ENCODE assay signal across 9 mouse cellular contexts in the genomic region with DNA sequence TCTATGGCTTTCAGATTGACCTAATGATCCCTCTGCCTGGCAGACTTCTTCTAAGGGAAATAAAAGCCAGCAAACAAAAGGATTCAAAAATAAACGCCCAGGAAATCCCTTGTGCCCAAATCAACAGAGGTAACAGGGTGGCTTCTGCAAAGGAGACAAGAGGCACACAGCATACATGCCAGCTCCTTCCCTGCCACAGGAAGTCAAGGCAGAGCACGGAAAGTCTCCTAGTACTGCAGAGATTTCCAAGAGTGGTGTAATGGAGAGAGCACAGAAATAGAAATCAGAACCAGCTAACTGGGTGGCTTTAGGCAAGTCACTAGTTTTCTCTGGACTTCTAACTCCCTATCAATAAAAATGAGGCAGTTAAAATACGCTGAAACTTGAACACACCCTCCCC. TPM values are rescaled to one million over a fixed set of nuclear protein-coding genes. Genes with fewer than 3 reads are reported as not detected.
DNase-seq lines count a peak whose midpoint lies in the region; ATAC-seq and TF ChIP-seq lines count a peak whose summit lies in the region.
"Had no signal": no experiment of that assay in that cellular context is flagged by ENCODE, and none has a peak within 500 bp of the region (broad histone marks: within the 10 kb centered on the region; RNA-seq: fewer than 3 reads in every experiment).

No protein-coding gene starts in this region.

- H3K36me3 ChIP-seq in ES-E14 (ENCODE audit: control insufficient read depth, insufficient read depth, low read length, poor library complexity, severe bottlenecking): peaks cover 6% of the 10 kb centered on the region; the same call in 1 of the 2 replicates
- H3K36me3 ChIP-seq in heart, postnatal 0 days (replicated peaks; ENCODE audit: control insufficient read depth, insufficient read depth, low read length): no peaks in the 10 kb centered on the region
- H3K36me3 ChIP-seq in liver, embryonic 16.5 days (ENCODE audit: control insufficient read depth, insufficient read depth): no peaks in the 10 kb centered on the region

- H3K27ac ChIP-seq in gastrocnemius, adult 2 months: peak overlapping the region; percentile 99
- H3K27ac ChIP-seq in ES-E14 (ENCODE audit: insufficient read depth, low read depth, low read length, poor library complexity, severe bottlenecking): no peak overlapping the region
- H3K27ac ChIP-seq in heart, postnatal 0 days (ENCODE audit: low read depth): peak overlapping the region; percentile 95; the same call in 1 of the 2 replicates
- no peak overlapping the region for H3K27ac ChIP-seq in liver, embryonic 16.5 days (ENCODE audit: low read length)

- no peak for DNase-seq in gastrocnemius, adult 2 months
- no peak for DNase-seq in gastrocnemius, adult 18-20 months (ENCODE audit: low spot score)
- DNase-seq in ES-E14 (ENCODE audit: low read depth, low spot score): no peak
- DNase-seq in heart, postnatal 0 days (ENCODE audit: low spot score): no peak
- no peak for DNase-seq in thymus, postnatal 36 days
- no peak for DNase-seq in spleen, postnatal 14 days (ENCODE audit: low spot score in 2 of 2)
- DNase-seq: adrenal gland, postnatal 25 days had no signal

- WGBS in heart, postnatal 0 days: 19% methylated on average over 3 of the region's 3 CpGs
- WGBS in liver, embryonic 16.5 days (ENCODE audit: insufficient replicate concordance): 23% methylated on average over 3 of the region's 3 CpGs

- no peaks in the 10 kb centered on the region for H3K27me3 ChIP-seq in heart, postnatal 0 days (ENCODE audit: control insufficient read depth, insufficient read depth, low read length)
- H3K27me3 ChIP-seq in liver, embryonic 16.5 days (ENCODE audit: control insufficient read depth, insufficient read depth, low read depth, low read length): peaks cover 42% of the 10 kb centered on the region

- in situ Hi-C loops in ES-E14 (cut with MboI; ENCODE audit: low sequenced_read_pairs in 2 of 2, unreplicated experiment in 2 of 2): no loop called here

- no peak for TF ChIP-seq EP300 in heart, postnatal 0 days (IDR thresholded peaks at IDR 0.05; ENCODE audit: low read depth)

- peaks cover 5 to 11% of the 10 kb centered on the region in 2 experiments; a peak in 3 of 4 replicates for H3K4me1 ChIP-seq in ES-E14 (ENCODE audit: control insufficient read depth in 2 of 2, insufficient read depth in 2 of 2, low read length in 2 of 2, poor library complexity in 1 of 2)
- H3K4me1 ChIP-seq in heart, postnatal 0 days (ENCODE audit: control insufficient read depth, insufficient read depth): peaks cover 41% of the 10 kb centered on the region
- H3K4me1 ChIP-seq in liver, embryonic 16.5 days (ENCODE audit: control insufficient read depth, low read depth, low read length): peaks cover 3% of the 10 kb centered on the region

- H3K9me3 ChIP-seq in ES-E14 (ENCODE audit: control insufficient read depth, insufficient read depth, low read depth, low read length): no peaks in the 10 kb centered on the region
- no peaks in the 10 kb centered on the region for H3K9me3 ChIP-seq in heart, postnatal 0 days (replicated peaks; ENCODE audit: control insufficient read depth, low read length)
- no peaks in the 10 kb centered on the region for H3K9me3 ChIP-seq in liver, embryonic 16.5 days (replicated peaks; ENCODE audit: control insufficient read depth, low read length)

- TF ChIP-seq CTCF in gastrocnemius, adult 2 months (IDR thresholded peaks at IDR 0.05): no peak
- no peak for TF ChIP-seq CTCF in heart, postnatal 0 days (IDR thresholded peaks at IDR 0.05; ENCODE audit: low read depth)

- ATAC-seq in heart, postnatal 0 days (ENCODE audit: insufficient read depth, low read depth): no peak
- no peak for ATAC-seq in liver, embryonic 16.5 days (ENCODE audit: low read depth)
- ATAC-seq in megakaryocyte-erythroid progenitor cell, adult 5-6 weeks (replicated peaks; ENCODE audit: low FRiP score, low TSS enrichment, poor library complexity, severe bottlenecking): no peak

- H3K9ac ChIP-seq in ES-E14 (ENCODE audit: insufficient read depth, low read depth, low read length, poor library complexity, severe bottlenecking): no peak overlapping the region
- peak overlapping the region; percentile 98; the same call in 1 of the 2 replicates for H3K9ac ChIP-seq in heart, postnatal 0 days (replicated peaks; ENCODE audit: low read depth, low read length)
- no peak overlapping the region; the same call in 1 of the 2 replicates for H3K9ac ChIP-seq in liver, embryonic 16.5 days (ENCODE audit: low read depth, low read length)

- H3K4me2 ChIP-seq in heart, postnatal 0 days (ENCODE audit: low read depth, low read length): peak overlapping the region; percentile 94
- H3K4me2 ChIP-seq in liver, embryonic 16.5 days (ENCODE audit: low read depth, low read length): peak overlapping the region; percentile 67

- intact Hi-C loops in gastrocnemius, adult 2 months (cut with DNase I): no loop called here

- H3K4me3 ChIP-seq in gastrocnemius, adult 2 months: peak overlapping the region; percentile 89
- peak overlapping the region; percentile 90 to 99; a peak in 3 of 4 replicates for H3K4me3 ChIP-seq in ES-E14 (ENCODE audit: insufficient read depth in 1 of 2, low read depth in 1 of 2, low read length in 2 of 2, poor library complexity in 1 of 2, severe bottlenecking in 1 of 2)
- peak overlapping the region; percentile 97 for H3K4me3 ChIP-seq in heart, postnatal 0 days (ENCODE audit: low read depth, low read length)
- no peak overlapping the region for H3K4me3 ChIP-seq in liver, embryonic 16.5 days (ENCODE audit: low read depth, low read length)

TF ChIP-seq in ES-E14, 5 proteins besides CTCF, POLR2A, EP300 and RAD21:
- TF ChIP-seq MAFK (IDR thresholded peaks at IDR 0.05; ENCODE audit: insufficient read depth, low read depth, low read length) (no peak), ZNF384 (IDR thresholded peaks at IDR 0.05; ENCODE audit: low read depth, low read length) (no peak), HCFC1 (IDR thresholded peaks at IDR 0.05; ENCODE audit: borderline replicate concordance, insufficient read depth, low read length) (no peak), CHD2 (IDR thresholded peaks at IDR 0.05; ENCODE audit: low read depth, low read length) (no peak), ZC3H11A (IDR thresholded peaks at IDR 0.05; ENCODE audit: borderline replicate concordance, low read depth, low read length) (no peak)

RNA-seq across cellular contexts. Expression of a gene that starts 1.8 kb away (rescaled TPM):
- 10 to 100 TPM; 48.2 to 78.6 TPM for total RNA-seq in gastrocnemius, adult 2 months (2021)
- 10 to 100 TPM; 55.1 to 60.4 TPM for total RNA-seq in gastrocnemius, adult 18-20 months (2021)
- total RNA-seq in ES-E14 (2012; rRNA removed): 55.3 and 56.4 TPM in 2 replicates
- 143 and 151 TPM in 2 replicates for total RNA-seq in heart, postnatal 0 days (2014; rRNA removed; ENCODE audit: low replicate concordance)
- polyA plus RNA-seq in heart, postnatal 0 days (2015; fragmentation: Nextera tagmentation; extraction: Ambion mirVana): 47.6 and 49.1 TPM in 2 replicates
- 12.7 and 14.4 TPM in 2 replicates for polyA plus RNA-seq in liver, embryonic 16.5 days (2015; fragmentation: Nextera tagmentation; extraction: Ambion mirVana)
- 0.37 and 1.8 TPM in 2 replicates for total RNA-seq in megakaryocyte-erythroid progenitor cell, adult 5-6 weeks (2014; fragmentation: Nextera tagmentation)
- total RNA-seq in megakaryocyte-erythroid progenitor cell, adult 5-6 weeks (2017): 0.28 and 1.4 TPM in 2 replicates

Comparison
In these comparisons a context has a peak if more than half of its experiments do, and no peak if none do; other contexts are left out.
1. H3K27ac ChIP-seq: peak in gastrocnemius, adult 2 months (single experiment) and heart, postnatal 0 days (single experiment); none in ES-E14 (single experiment) and liver, embryonic 16.5 days (single experiment).
2. RNA of a gene that starts 1.8 kb away (total RNA-seq): 143 to 151 TPM in heart, postnatal 0 days, 48.2 to 78.6 TPM in gastrocnemius, adult 2 months, 55.1 to 60.4 TPM in gastrocnemius, adult 18-20 months and 55.3 to 56.4 TPM in ES-E14; 0.28 to 1.8 TPM in megakaryocyte-erythroid progenitor cell, adult 5-6 weeks; every median in the first group is over 10 times any median in the second.